Mouse (Mus musculus): Measurements from ENCODE around the gene Trim10. TPM values are rescaled to one million over a fixed set of nuclear protein-coding genes. Genes with fewer than 3 reads are reported as not detected.

Gene Trim10
- polyA plus RNA-seq, 1 experiment from 2014 or later: 5.7 TPM

GRCm38 (mm10) chr17:36897552-36898205 is 28.3 kb downstream of the Trim10 start, which contains the start of gene Trim31:
Gene Trim31 (plus strand): TSS chr17:36898118.
- peak within 1 kb of the TSS; percentile 65 for H3K9ac ChIP-seq (ENCODE audit: low read depth, low read length)
- peak; percentile 71 for ATAC-seq

GRCm38 (mm10) chr17:36899376-36899775 is 30.0 kb downstream of the Trim10 start:
- Histone ChIP-seq H3K4me3 (ENCODE audit: low read length) (peak overlapping the region; percentile 42), H3K9me3 (ENCODE audit: control insufficient read depth, low read length) (no peaks in the 10 kb centered on the region), H3K4me1 (ENCODE audit: control insufficient read depth, insufficient read depth, low read length) (0 out of 2 replicates have a peak, but pooled peaks cover 2% of the 10 kb centered on the region), H3K27ac (ENCODE audit: low read length) (peak overlapping the region; percentile 97), H3K4me2 (ENCODE audit: low read depth, low read length) (peak overlapping the region; percentile 60), H3K9ac (ENCODE audit: low read depth, low read length) (peak overlapping the region; percentile 65), H3K27me3 (replicated peaks; ENCODE audit: control insufficient read depth, insufficient read depth, low read length) (no peaks in the 10 kb centered on the region), H3K36me3 (ENCODE audit: control insufficient read depth, insufficient read depth, low read length) (no peaks in the 10 kb centered on the region)
- WGBS: 75% methylated on average over 4 of the region's 4 CpGs
- no peak for ATAC-seq

More at GRCm38 (mm10) chr17:36897552-36898205, 28.3 kb downstream of the Trim10 start, which contains the start of gene Trim31:
- Histone ChIP-seq H3K27ac (ENCODE audit: low read length) (peak within 1 kb of the TSS; percentile 97), H3K4me2 (ENCODE audit: low read depth, low read length) (peak within 1 kb of the TSS; percentile 60), H3K9me3 (ENCODE audit: control insufficient read depth, low read length) (no peaks in the 10 kb centered on the region), H3K27me3 (replicated peaks; ENCODE audit: control insufficient read depth, insufficient read depth, low read length) (no peaks in the 10 kb centered on the region), H3K4me1 (ENCODE audit: control insufficient read depth, insufficient read depth, low read length) (0 out of 2 replicates have a peak, but pooled peaks cover 2% of the 10 kb centered on the region), H3K4me3 (ENCODE audit: low read length) (peak within 1 kb of the TSS; percentile 42), H3K36me3 (ENCODE audit: control insufficient read depth, insufficient read depth, low read length) (no peaks in the 10 kb centered on the region)
- 48% methylated on average over 6 of the region's 6 CpGs for WGBS

DNA sequence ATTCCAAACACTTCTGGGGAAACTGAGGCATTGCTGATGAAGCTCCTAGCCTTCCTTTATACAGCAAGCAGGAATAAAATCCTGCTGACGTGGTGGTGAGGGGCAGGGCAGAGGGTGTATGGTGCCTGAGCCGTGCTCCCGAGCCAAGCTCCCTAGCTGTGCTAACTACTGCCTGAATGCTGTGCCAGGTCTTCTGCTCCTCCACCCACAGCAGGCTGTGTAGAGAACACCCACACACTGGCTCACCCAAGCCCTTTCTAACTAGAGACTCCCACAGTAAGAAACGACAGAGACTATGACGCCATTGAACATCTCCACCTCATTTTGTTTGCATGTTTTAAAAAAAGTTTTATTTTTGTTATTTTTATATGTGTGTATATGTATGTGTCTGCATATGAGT is 30.6 kb downstream of the Trim10 start:
- Histone ChIP-seq H3K9me3 (ENCODE audit: control insufficient read depth, low read length) (no peaks in the 10 kb centered on the region), H3K27ac (ENCODE audit: low read length) (0 out of 2 replicates have a peak overlapping the region, but pooled peaks have one; percentile 12), H3K27me3 (replicated peaks; ENCODE audit: control insufficient read depth, insufficient read depth, low read length) (no peaks in the 10 kb centered on the region), H3K4me3 (ENCODE audit: low read length) (peak overlapping the region; percentile 42), H3K4me2 (ENCODE audit: low read depth, low read length) (peak overlapping the region; percentile 60), H3K4me1 (ENCODE audit: control insufficient read depth, insufficient read depth, low read length) (0 out of 2 replicates have a peak, but pooled peaks cover 2% of the 10 kb centered on the region), H3K9ac (ENCODE audit: low read depth, low read length) (peak overlapping the region; percentile 65), H3K36me3 (ENCODE audit: control insufficient read depth, insufficient read depth, low read length) (no peaks in the 10 kb centered on the region)
- WGBS: 75% methylated on average over 5 of the region's 5 CpGs
- ATAC-seq: no peak

- Histone ChIP-seq H3K4me3 (ENCODE audit: low read length) (peak overlapping the region; percentile 42), H3K9ac (ENCODE audit: low read depth, low read length) (no peak overlapping the region), H3K27me3 (replicated peaks; ENCODE audit: control insufficient read depth, insufficient read depth, low read length) (no peaks in the 10 kb centered on the region), H3K4me1 (ENCODE audit: control insufficient read depth, insufficient read depth, low read length) (no peaks in the 10 kb centered on the region), H3K36me3 (ENCODE audit: control insufficient read depth, insufficient read depth, low read length) (no peaks in the 10 kb centered on the region), H3K9me3 (ENCODE audit: control insufficient read depth, low read length) (no peaks in the 10 kb centered on the region), H3K4me2 (ENCODE audit: low read depth, low read length) (peak overlapping the region; percentile 60), H3K27ac (ENCODE audit: low read length) (no peak overlapping the region)
- ATAC-seq: no peak
- WGBS: 35% methylated on average over 1 of the region's 1 CpGs
Observed at GRCm38 (mm10) chr17:36900691-36901090, 31.3 kb downstream of the Trim10 start.

- WGBS: 70% methylated on average over 3 of the region's 3 CpGs
Observed at GRCm38 (mm10) chr17:36903651-36904050, 34.3 kb downstream of the Trim10 start.

DNA sequence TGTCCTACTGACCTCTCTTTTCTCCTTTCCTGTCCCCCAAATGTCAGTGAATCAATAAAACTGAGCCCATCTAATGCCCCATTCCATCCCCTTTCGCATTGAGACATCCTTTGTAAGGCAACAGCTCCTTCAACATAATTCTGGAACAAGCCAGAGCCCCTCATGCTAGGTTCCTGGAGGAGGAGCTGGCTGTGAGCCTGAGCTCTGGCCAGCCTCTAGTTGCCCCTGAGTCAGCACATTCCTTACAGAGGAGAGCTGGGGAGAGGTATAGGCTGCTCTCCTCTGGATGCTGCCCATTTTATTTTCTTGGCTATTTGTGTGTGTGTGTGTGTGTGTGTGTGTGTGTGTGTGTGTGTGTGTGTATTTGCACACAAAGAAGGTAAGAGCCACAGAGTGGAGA is 38.9 kb downstream of the Trim10 start:
- WGBS: 56% methylated on average over 1 of the region's 1 CpGs
- Histone ChIP-seq H3K4me3 (ENCODE audit: low read length) (no peak overlapping the region), H3K4me2 (ENCODE audit: low read depth, low read length) (no peak overlapping the region), H3K36me3 (ENCODE audit: control insufficient read depth, insufficient read depth, low read length) (no peaks in the 10 kb centered on the region), H3K9ac (ENCODE audit: low read depth, low read length) (no peak overlapping the region), H3K27ac (ENCODE audit: low read length) (no peak overlapping the region), H3K4me1 (ENCODE audit: control insufficient read depth, insufficient read depth, low read length) (no peaks in the 10 kb centered on the region), H3K9me3 (ENCODE audit: control insufficient read depth, low read length) (no peaks in the 10 kb centered on the region), H3K27me3 (replicated peaks; ENCODE audit: control insufficient read depth, insufficient read depth, low read length) (no peaks in the 10 kb centered on the region)
- no peak for ATAC-seq

More at GRCm38 (mm10) chr17:36903651-36904050, 34.3 kb downstream of the Trim10 start:
- Histone ChIP-seq H3K9ac (ENCODE audit: low read depth, low read length) (no peak overlapping the region), H3K36me3 (ENCODE audit: control insufficient read depth, insufficient read depth, low read length) (no peaks in the 10 kb centered on the region), H3K4me1 (ENCODE audit: control insufficient read depth, insufficient read depth, low read length) (no peaks in the 10 kb centered on the region), H3K4me2 (ENCODE audit: low read depth, low read length) (no peak overlapping the region), H3K27ac (ENCODE audit: low read length) (no peak overlapping the region), H3K9me3 (ENCODE audit: control insufficient read depth, low read length) (no peaks in the 10 kb centered on the region), H3K27me3 (replicated peaks; ENCODE audit: control insufficient read depth, insufficient read depth, low read length) (no peaks in the 10 kb centered on the region), H3K4me3 (ENCODE audit: low read length) (no peak overlapping the region)
- ATAC-seq: no peak

DNA sequence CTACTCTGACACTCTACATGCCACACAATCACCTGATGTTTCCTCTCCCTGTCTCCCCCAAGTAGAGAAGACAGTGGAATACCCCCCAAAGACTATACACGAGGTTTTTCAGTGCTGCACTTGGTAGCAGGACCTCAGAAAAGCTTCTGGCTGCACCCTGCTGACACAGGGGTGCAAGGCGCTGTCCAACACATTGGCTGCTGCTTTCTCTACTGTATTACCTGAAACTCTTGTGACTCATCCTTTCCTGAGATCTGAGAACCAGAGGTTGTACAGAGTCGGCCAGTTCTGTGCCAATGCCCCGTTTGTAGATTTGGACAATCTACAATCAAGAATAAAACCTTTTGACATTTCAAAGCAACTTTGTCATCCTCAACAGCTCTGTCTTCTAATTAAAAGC is 40.4 kb downstream of the Trim10 start:
- no peak overlapping the region for H3K4me3 ChIP-seq (ENCODE audit: low read length)
- H3K27me3 ChIP-seq (replicated peaks; ENCODE audit: control insufficient read depth, insufficient read depth, low read length): no peaks in the 10 kb centered on the region
- H3K4me2 ChIP-seq (ENCODE audit: low read depth, low read length): no peak overlapping the region
- no peak for ATAC-seq
- no peaks in the 10 kb centered on the region for H3K4me1 ChIP-seq (ENCODE audit: control insufficient read depth, insufficient read depth, low read length)
- H3K27ac ChIP-seq (ENCODE audit: low read length): no peak overlapping the region
- H3K9ac ChIP-seq (ENCODE audit: low read depth, low read length): no peak overlapping the region
- no peaks in the 10 kb centered on the region for H3K36me3 ChIP-seq (ENCODE audit: control insufficient read depth, insufficient read depth, low read length)
- 52% methylated on average over 4 of the region's 4 CpGs for WGBS
- no peaks in the 10 kb centered on the region for H3K9me3 ChIP-seq (ENCODE audit: control insufficient read depth, low read length)

DNA sequence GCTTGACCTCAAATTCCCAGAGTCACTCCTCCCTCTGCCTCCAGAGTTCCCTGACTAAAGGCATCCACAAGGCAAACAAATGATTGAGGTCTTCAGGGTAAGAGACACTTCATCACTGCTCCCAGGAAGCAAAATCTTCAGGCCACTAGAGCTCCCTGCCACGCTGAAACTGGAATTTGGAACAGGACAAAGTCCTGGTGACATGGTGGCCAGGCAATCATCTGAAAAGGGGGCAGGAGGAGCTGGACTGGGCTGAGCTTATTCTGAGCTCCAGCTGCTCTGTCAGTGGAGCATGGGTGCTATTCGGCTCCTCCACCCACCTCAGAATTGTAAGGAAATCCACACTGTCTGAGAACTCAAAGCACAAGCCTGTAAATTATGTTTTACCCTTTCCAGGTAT is 42.7 kb downstream of the Trim10 start:
- Histone ChIP-seq H3K9me3 (ENCODE audit: control insufficient read depth, low read length) (no peaks in the 10 kb centered on the region), H3K4me2 (ENCODE audit: low read depth, low read length) (no peak overlapping the region), H3K4me3 (ENCODE audit: low read length) (no peak overlapping the region), H3K36me3 (ENCODE audit: control insufficient read depth, insufficient read depth, low read length) (no peaks in the 10 kb centered on the region), H3K27ac (ENCODE audit: low read length) (no peak overlapping the region), H3K27me3 (replicated peaks; ENCODE audit: control insufficient read depth, insufficient read depth, low read length) (no peaks in the 10 kb centered on the region), H3K9ac (ENCODE audit: low read depth, low read length) (no peak overlapping the region), H3K4me1 (ENCODE audit: control insufficient read depth, insufficient read depth, low read length) (no peaks in the 10 kb centered on the region)
- ATAC-seq: no peak
- WGBS: 63% methylated on average over 2 of the region's 2 CpGs

GRCm38 (mm10) chr17:36914108-36914507 is 44.7 kb downstream of the Trim10 start:
- Histone ChIP-seq H3K4me3 (ENCODE audit: low read length) (no peak overlapping the region), H3K9me3 (ENCODE audit: control insufficient read depth, low read length) (no peaks in the 10 kb centered on the region), H3K9ac (ENCODE audit: low read depth, low read length) (no peak overlapping the region), H3K27me3 (replicated peaks; ENCODE audit: control insufficient read depth, insufficient read depth, low read length) (no peaks in the 10 kb centered on the region), H3K36me3 (ENCODE audit: control insufficient read depth, insufficient read depth, low read length) (no peaks in the 10 kb centered on the region), H3K4me1 (ENCODE audit: control insufficient read depth, insufficient read depth, low read length) (no peaks in the 10 kb centered on the region), H3K27ac (ENCODE audit: low read length) (no peak overlapping the region), H3K4me2 (ENCODE audit: low read depth, low read length) (no peak overlapping the region)
- 6% methylated on average over 2 of the region's 2 CpGs for WGBS
- ATAC-seq: peak; percentile 58

Measured in intestine, embryonic 16.5 days (tissue).